Mouse (Mus musculus): ENCODE data around the gene Hecw2. TPM values are rescaled to one million over a fixed set of nuclear protein-coding genes. Genes with fewer than 3 reads are reported as not detected.

Gene Hecw2
- polyA plus RNA-seq, 2 experiments, result 0.17 to 0.26 TPM

DNA sequence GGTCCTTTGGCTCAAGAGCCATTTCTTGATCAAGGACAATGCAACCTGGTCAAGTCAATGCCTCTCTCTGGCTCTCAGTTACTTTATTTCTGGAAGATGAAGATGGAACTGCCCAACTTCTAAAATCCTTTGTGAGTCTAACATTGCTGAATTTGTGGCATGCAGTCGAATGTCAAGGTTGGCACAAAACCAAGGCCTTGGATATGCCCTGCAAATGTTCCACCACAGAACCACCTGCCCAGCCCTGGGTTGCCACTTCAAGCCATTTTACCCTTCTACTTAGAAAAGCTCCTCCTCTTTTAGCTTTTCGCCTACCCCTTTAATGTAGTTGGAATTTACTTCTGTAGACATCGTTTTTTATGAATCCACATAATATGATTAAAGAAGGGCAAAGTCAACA, 115.3 kb downstream of the Hecw2 start:
- ATAC-seq (ENCODE audit: insufficient read depth) (no peak), DNase-seq (ENCODE audit: low read depth in 3 of 3, low spot score in 3 of 3) (no peak)
- H3K27me3 ChIP-seq (ENCODE audit: control insufficient read depth, insufficient read depth, low read length), result no peaks in the 10 kb centered on the region
- H3K27ac ChIP-seq, result no peak overlapping the region
- no peak overlapping the region for H3K4me3 ChIP-seq (ENCODE audit: insufficient read depth in 1 of 2, low read depth in 2 of 2, low read length in 2 of 2)
- H3K9me3 ChIP-seq (ENCODE audit: control insufficient read depth, low read length), result no peaks in the 10 kb centered on the region
- H3K36me3 ChIP-seq (replicated peaks; ENCODE audit: control insufficient read depth, insufficient read depth, low read depth), result no peaks in the 10 kb centered on the region
- no peak overlapping the region for H3K9ac ChIP-seq (replicated peaks)
- TF ChIP-seq EP300 (IDR thresholded peaks at IDR 0.05; ENCODE audit: low read depth), result no peak
- no peak for TF ChIP-seq CTCF (IDR thresholded peaks at IDR 0.05; ENCODE audit: low read depth)
- WGBS (ENCODE audit: insufficient replicate concordance), result 61% methylated on average over 3 of the region's 3 CpGs
- H3K4me1 ChIP-seq (replicated peaks; ENCODE audit: control insufficient read depth in 2 of 2, insufficient read depth in 2 of 2, low read length in 1 of 2), result no peaks in the 10 kb centered on the region
- H3K4me2 ChIP-seq (ENCODE audit: low read depth), result no peak overlapping the region

DNA sequence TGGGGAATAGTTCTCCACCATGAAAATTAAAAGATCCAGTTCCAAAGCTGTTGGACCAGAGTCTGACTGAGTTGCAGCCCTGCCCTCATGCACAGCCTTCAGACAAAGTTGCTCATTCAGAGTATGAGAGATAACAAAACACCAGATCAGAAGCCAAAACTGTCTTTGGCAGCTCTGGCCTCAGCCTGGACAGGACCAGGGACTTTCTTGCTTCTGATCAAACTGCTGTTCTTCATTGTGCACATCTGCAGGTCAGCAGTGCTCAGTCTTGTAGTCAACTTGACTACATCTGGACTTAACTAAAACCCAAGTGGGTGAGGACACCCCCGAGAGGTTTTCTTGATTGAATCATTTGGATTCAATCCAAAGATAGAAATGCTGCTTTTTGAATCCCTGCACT, 120.5 kb downstream of the Hecw2 start:
- no peak overlapping the region for H3K27ac ChIP-seq
- no peak for ATAC-seq (ENCODE audit: insufficient read depth)
- no peak overlapping the region for H3K4me3 ChIP-seq (ENCODE audit: insufficient read depth in 1 of 2, low read depth in 2 of 2, low read length in 2 of 2)
- no peaks in the 10 kb centered on the region for H3K4me1 ChIP-seq (replicated peaks; ENCODE audit: control insufficient read depth in 2 of 2, insufficient read depth in 2 of 2, low read length in 1 of 2)
- 52% methylated on average over 1 of the region's 1 CpGs for WGBS (ENCODE audit: insufficient replicate concordance)
- H3K9ac ChIP-seq (replicated peaks), result no peak overlapping the region
- H3K36me3 ChIP-seq (replicated peaks; ENCODE audit: control insufficient read depth, insufficient read depth, low read depth), result no peaks in the 10 kb centered on the region
- H3K27me3 ChIP-seq (ENCODE audit: control insufficient read depth, insufficient read depth, low read length), result no peaks in the 10 kb centered on the region
- H3K9me3 ChIP-seq (ENCODE audit: control insufficient read depth, low read length), result no peaks in the 10 kb centered on the region
- no peak for TF ChIP-seq CTCF (IDR thresholded peaks at IDR 0.05; ENCODE audit: low read depth)
- TF ChIP-seq EP300 (IDR thresholded peaks at IDR 0.05; ENCODE audit: low read depth), result no peak
- no peak overlapping the region for H3K4me2 ChIP-seq (ENCODE audit: low read depth)
- no peak for DNase-seq (ENCODE audit: low read depth in 3 of 3, low spot score in 3 of 3)

- no peak for ATAC-seq (ENCODE audit: insufficient read depth)
- 44% methylated on average over 2 of the region's 2 CpGs for WGBS (ENCODE audit: insufficient replicate concordance)
- TF ChIP-seq EP300 (IDR thresholded peaks at IDR 0.05; ENCODE audit: low read depth) (no peak), CTCF (IDR thresholded peaks at IDR 0.05; ENCODE audit: low read depth) (no peak)
- Histone ChIP-seq H3K36me3 (replicated peaks; ENCODE audit: control insufficient read depth, insufficient read depth, low read depth) (no peaks in the 10 kb centered on the region), H3K9ac (replicated peaks) (no peak overlapping the region), H3K9me3 (ENCODE audit: control insufficient read depth, low read length) (no peaks in the 10 kb centered on the region), H3K27ac (no peak overlapping the region), H3K27me3 (ENCODE audit: control insufficient read depth, insufficient read depth, low read length) (no peaks in the 10 kb centered on the region), H3K4me1 (replicated peaks; ENCODE audit: control insufficient read depth in 2 of 2, insufficient read depth in 2 of 2, low read length in 1 of 2) (no peaks in the 10 kb centered on the region), H3K4me3 (ENCODE audit: insufficient read depth in 1 of 2, low read depth in 2 of 2, low read length in 2 of 2) (no peak overlapping the region), H3K4me2 (ENCODE audit: low read depth) (no peak overlapping the region)
- no peak for DNase-seq (ENCODE audit: low read depth in 3 of 3, low spot score in 3 of 3)
Measured at GRCm38 (mm10) chr1:54070121-54070520, 124.8 kb downstream of the Hecw2 start.

DNA sequence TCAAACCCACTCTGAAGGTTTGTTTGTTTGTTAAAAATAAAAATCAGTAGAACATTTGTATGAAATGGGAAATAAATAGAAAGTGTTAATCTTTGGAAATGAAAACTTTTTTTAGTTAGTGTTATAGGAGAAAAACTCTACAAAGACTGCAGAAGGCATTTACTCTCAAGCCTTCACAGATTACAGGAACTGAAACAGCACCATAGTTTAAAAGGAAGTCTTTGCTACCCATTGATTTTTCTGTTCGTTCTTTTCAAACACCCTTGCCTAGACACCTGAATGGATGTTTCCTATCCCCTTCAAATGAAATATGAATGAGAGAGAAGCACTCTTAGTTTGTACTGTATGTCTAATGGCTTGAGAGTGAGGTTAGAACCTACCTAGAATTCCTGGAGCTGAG, 126.7 kb downstream of the Hecw2 start:
- Histone ChIP-seq H3K27me3 (ENCODE audit: control insufficient read depth, insufficient read depth, low read length) (no peaks in the 10 kb centered on the region), H3K36me3 (replicated peaks; ENCODE audit: control insufficient read depth, insufficient read depth, low read depth) (no peaks in the 10 kb centered on the region), H3K4me3 (ENCODE audit: insufficient read depth in 1 of 2, low read depth in 2 of 2, low read length in 2 of 2) (no peak overlapping the region), H3K27ac (no peak overlapping the region), H3K9ac (replicated peaks) (no peak overlapping the region), H3K4me1 (replicated peaks; ENCODE audit: control insufficient read depth in 2 of 2, insufficient read depth in 2 of 2, low read length in 1 of 2) (no peaks in the 10 kb centered on the region), H3K4me2 (ENCODE audit: low read depth) (no peak overlapping the region), H3K9me3 (ENCODE audit: control insufficient read depth, low read length) (no peaks in the 10 kb centered on the region)
- no peak for TF ChIP-seq EP300 (IDR thresholded peaks at IDR 0.05; ENCODE audit: low read depth)
- no peak for TF ChIP-seq CTCF (IDR thresholded peaks at IDR 0.05; ENCODE audit: low read depth)
- ATAC-seq (ENCODE audit: insufficient read depth) (no peak), DNase-seq (ENCODE audit: low read depth in 3 of 3, low spot score in 3 of 3) (no peak)
- 34% methylated on average over 1 of the region's 1 CpGs for WGBS (ENCODE audit: insufficient replicate concordance)

GRCm38 (mm10) chr1:54065434-54065833, 129.5 kb downstream of the Hecw2 start:
- Histone ChIP-seq H3K36me3 (replicated peaks; ENCODE audit: control insufficient read depth, insufficient read depth, low read depth) (no peaks in the 10 kb centered on the region), H3K27ac (no peak overlapping the region), H3K9ac (replicated peaks) (no peak overlapping the region), H3K4me3 (ENCODE audit: insufficient read depth in 1 of 2, low read depth in 2 of 2, low read length in 2 of 2) (no peak overlapping the region), H3K4me2 (ENCODE audit: low read depth) (no peak overlapping the region), H3K9me3 (ENCODE audit: control insufficient read depth, low read length) (no peaks in the 10 kb centered on the region), H3K27me3 (ENCODE audit: control insufficient read depth, insufficient read depth, low read length) (no peaks in the 10 kb centered on the region), H3K4me1 (replicated peaks; ENCODE audit: control insufficient read depth in 2 of 2, insufficient read depth in 2 of 2, low read length in 1 of 2) (no peaks in the 10 kb centered on the region)
- TF ChIP-seq CTCF (IDR thresholded peaks at IDR 0.05; ENCODE audit: low read depth), result no peak
- WGBS (ENCODE audit: insufficient replicate concordance), result 41% methylated on average over 1 of the region's 1 CpGs
- ATAC-seq (ENCODE audit: insufficient read depth) (no peak), DNase-seq (ENCODE audit: low read depth in 3 of 3, low spot score in 3 of 3) (no peak)

All from liver, embryonic 14.5 days (tissue).